In the genomic region with DNA sequence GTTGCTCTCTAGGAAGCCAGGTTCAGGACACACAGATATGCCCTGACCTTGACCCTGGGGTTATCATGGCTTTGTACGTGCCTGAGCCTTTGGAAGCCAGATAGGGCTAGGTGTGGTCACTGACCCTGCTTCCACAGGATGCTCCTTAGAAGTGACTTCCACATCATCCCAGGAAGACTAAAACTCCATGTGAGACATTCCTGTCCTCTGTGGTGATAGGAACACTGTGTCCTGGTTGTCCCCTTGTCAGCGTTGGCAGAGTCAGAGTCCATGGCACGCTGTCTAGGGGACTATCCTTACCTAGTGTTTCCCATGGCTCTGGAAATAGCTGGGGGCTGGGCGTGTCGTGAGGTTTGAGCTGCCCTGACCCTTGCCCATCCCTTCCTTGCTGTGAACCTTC, we compare ENCODE assay signal across 13 mouse cellular contexts. TPM values are rescaled to one million over a fixed set of nuclear protein-coding genes. Genes with fewer than 3 reads are reported as not detected.
DNase-seq lines count a peak whose midpoint lies in the region; ATAC-seq and TF ChIP-seq lines count a peak whose summit lies in the region.
"Had no signal": no experiment of that assay in that cellular context is flagged by ENCODE, and none has a peak within 500 bp of the region (broad histone marks: within the 10 kb centered on the region; RNA-seq: fewer than 3 reads in every experiment).

No protein-coding gene starts in this region.

- 49% methylated on average over 5 of the region's 5 CpGs for WGBS in intestine, postnatal 0 days
- WGBS in intestine, embryonic 16.5 days: 54% methylated on average over 5 of the region's 5 CpGs
- WGBS in heart, postnatal 0 days: 25% methylated on average over 5 of the region's 5 CpGs

- TF ChIP-seq CTCF in intestine, postnatal 0 days (IDR thresholded peaks at IDR 0.05; ENCODE audit: low read depth): no peak
- TF ChIP-seq CTCF in heart, postnatal 0 days (IDR thresholded peaks at IDR 0.05; ENCODE audit: low read depth): no peak

- H3K27me3 ChIP-seq in intestine, postnatal 0 days (replicated peaks; ENCODE audit: control insufficient read depth, insufficient read depth, low read length): no peaks in the 10 kb centered on the region
- no peaks in the 10 kb centered on the region for H3K27me3 ChIP-seq in intestine, embryonic 16.5 days (replicated peaks; ENCODE audit: control insufficient read depth, insufficient read depth, low read length)
- no peaks in the 10 kb centered on the region for H3K27me3 ChIP-seq in heart, postnatal 0 days (ENCODE audit: control insufficient read depth, insufficient read depth, low read length)
- H3K27me3 ChIP-seq: embryonic facial prominence, embryonic 15.5 days; neural tube, embryonic 12.5 days had no signal

- H3K36me3 ChIP-seq in intestine, postnatal 0 days (ENCODE audit: control insufficient read depth, insufficient read depth): peaks cover 20% of the 10 kb centered on the region
- H3K36me3 ChIP-seq in intestine, embryonic 16.5 days (ENCODE audit: control insufficient read depth, insufficient read depth, low read length): no peaks in the 10 kb centered on the region
- H3K36me3 ChIP-seq in heart, postnatal 0 days (replicated peaks; ENCODE audit: control insufficient read depth, insufficient read depth, low read length): peaks cover 25% of the 10 kb centered on the region

- no peak overlapping the region for H3K4me2 ChIP-seq in intestine, postnatal 0 days (replicated peaks; ENCODE audit: low read depth)
- no peak overlapping the region for H3K4me2 ChIP-seq in intestine, embryonic 16.5 days (ENCODE audit: low read depth, low read length)
- no peak overlapping the region for H3K4me2 ChIP-seq in heart, postnatal 0 days (ENCODE audit: low read depth, low read length)
- H3K4me2 ChIP-seq: embryonic facial prominence, embryonic 15.5 days; neural tube, embryonic 12.5 days had no signal

- no peak overlapping the region for H3K4me3 ChIP-seq in intestine, postnatal 0 days (ENCODE audit: low read depth, low read length)
- H3K4me3 ChIP-seq in intestine, embryonic 16.5 days (ENCODE audit: low read length): no peak overlapping the region
- H3K4me3 ChIP-seq in heart, postnatal 0 days (ENCODE audit: low read depth, low read length): no peak overlapping the region
- H3K4me3 ChIP-seq: embryonic facial prominence, embryonic 15.5 days; layer of hippocampus, adult 2 months; neural tube, embryonic 12.5 days had no signal

- no peaks in the 10 kb centered on the region for H3K9me3 ChIP-seq in intestine, postnatal 0 days (ENCODE audit: control insufficient read depth)
- no peaks in the 10 kb centered on the region for H3K9me3 ChIP-seq in intestine, embryonic 16.5 days (ENCODE audit: control insufficient read depth, low read length)
- H3K9me3 ChIP-seq in heart, postnatal 0 days (replicated peaks; ENCODE audit: control insufficient read depth, low read length): no peaks in the 10 kb centered on the region
- H3K9me3 ChIP-seq: embryonic facial prominence, embryonic 15.5 days; neural tube, embryonic 12.5 days had no signal

- peak; percentile 81 for TF ChIP-seq EP300 in heart, postnatal 0 days (IDR thresholded peaks at IDR 0.05; ENCODE audit: low read depth)

- peak; percentile 44 for DNase-seq in ES-CJ7 (ENCODE audit: low read depth, low spot score)
- DNase-seq in adrenal gland, postnatal 14 days: peak; percentile 64
- DNase-seq in heart, postnatal 0 days (ENCODE audit: low spot score): peak; percentile 70
- DNase-seq in spleen, adult 18-20 months: no peak
- no peak for DNase-seq in retina, postnatal 1 day
- DNase-seq: left cerebral cortex, postnatal 4 days; lung, postnatal 4 days; thymus, adult 2 months had no signal

- ATAC-seq in intestine, postnatal 0 days: peak; percentile 55; the same call in 1 of the 2 replicates
- no peak for ATAC-seq in intestine, embryonic 16.5 days
- ATAC-seq in heart, postnatal 0 days (ENCODE audit: insufficient read depth, low read depth): peak; percentile 79

- no peak overlapping the region for H3K9ac ChIP-seq in intestine, postnatal 0 days (ENCODE audit: low read depth, low read length)
- H3K9ac ChIP-seq in intestine, embryonic 16.5 days (ENCODE audit: low read depth, low read length): no peak overlapping the region
- peak overlapping the region; percentile 7; the same call in 1 of the 2 replicates for H3K9ac ChIP-seq in heart, postnatal 0 days (replicated peaks; ENCODE audit: low read depth, low read length)
- H3K9ac ChIP-seq: embryonic facial prominence, embryonic 15.5 days; neural tube, embryonic 12.5 days had no signal

- H3K4me1 ChIP-seq in intestine, postnatal 0 days (replicated peaks; ENCODE audit: control insufficient read depth, insufficient read depth, low read length): 0 out of 2 replicates have a peak, but pooled peaks cover 9% of the 10 kb centered on the region
- peaks cover 27% of the 10 kb centered on the region for H3K4me1 ChIP-seq in intestine, embryonic 16.5 days (ENCODE audit: control insufficient read depth, insufficient read depth, low read length)
- peaks cover 49% of the 10 kb centered on the region for H3K4me1 ChIP-seq in heart, postnatal 0 days (ENCODE audit: control insufficient read depth, insufficient read depth)

- no peak overlapping the region for H3K27ac ChIP-seq in intestine, postnatal 0 days (ENCODE audit: low read depth, low read length)
- H3K27ac ChIP-seq in intestine, embryonic 16.5 days (ENCODE audit: low read length): no peak overlapping the region
- H3K27ac ChIP-seq in heart, postnatal 0 days (ENCODE audit: low read depth): peak overlapping the region; percentile 90
- H3K27ac ChIP-seq: embryonic facial prominence, embryonic 15.5 days; layer of hippocampus, adult 2 months; neural tube, embryonic 12.5 days had no signal

RNA-seq across cellular contexts. Expression of a gene that starts 58.9 kb away (rescaled TPM):
- polyA plus RNA-seq in intestine, postnatal 0 days (2015; fragmentation: Nextera tagmentation; extraction: Ambion mirVana): 5.6 and 6.4 TPM in 2 replicates
- polyA plus RNA-seq in intestine, embryonic 16.5 days (2015; fragmentation: Nextera tagmentation; extraction: Ambion mirVana): 9.1 and 9.5 TPM in 2 replicates
- total RNA-seq in adrenal gland, postnatal 14 days (2021): 16.1 and 17.5 TPM in 2 replicates
- 31.8 and 35.0 TPM in 2 replicates for total RNA-seq in heart, postnatal 0 days (2014; rRNA removed; ENCODE audit: low replicate concordance)
- polyA plus RNA-seq in heart, postnatal 0 days (2015; fragmentation: Nextera tagmentation; extraction: Ambion mirVana): 15.4 and 16.2 TPM in 2 replicates

Comparison
In these comparisons a context has a peak if more than half of its experiments do, and no peak if none do; other contexts are left out.
1. DNase-seq: peak in ES-CJ7 (single experiment), adrenal gland, postnatal 14 days (single experiment) and heart, postnatal 0 days (single experiment); none in spleen, adult 18-20 months (0 of 2) and retina, postnatal 1 day (single experiment).